Mouse (Mus musculus) MEL (cell line): Measurements from ENCODE around the gene Dtx3l.

Experiments
- CTCF ChIP-seq, 3 experiments: IDR thresholded peaks in 2 of 3; conservative IDR thresholded peaks in 1 of 3; 2 replicates each; pipeline ENCODE4 v1.5.1; 2011 to 2012; ENCODE audit warnings: low read length in 3 of 3, low read depth in 2 of 3, mild to moderate bottlenecking in 2 of 3, improper control_type of control experiment in 1 of 3, inconsistent platforms in 1 of 3, mixed read lengths in 1 of 3, moderate library complexity in 1 of 3; ENCODE audit not compliant: control insufficient read depth in 1 of 3, insufficient read depth in 1 of 3, poor library complexity in 1 of 3, severe bottlenecking in 1 of 3
- ETS1 ChIP-seq: IDR thresholded peaks from 2 replicates; pipeline ENCODE4 v1.6.1; 2012; ENCODE audit warnings: low read depth, mild to moderate bottlenecking, inconsistent platforms, low read length, improper control_type of control experiment, moderate library complexity
- JUND ChIP-seq: IDR thresholded peaks from 2 replicates; pipeline ENCODE4 v1.6.1; 2011; ENCODE audit warnings: low read depth, mild to moderate bottlenecking, improper control_type of control experiment, low read length
- MAZ ChIP-seq: IDR thresholded peaks from 2 replicates; pipeline ENCODE4 v1.6.1; 2012; ENCODE audit warnings: low read depth, mild to moderate bottlenecking, inconsistent platforms, low read length, improper control_type of control experiment
- MYC ChIP-seq: IDR thresholded peaks from 2 replicates; pipeline ENCODE4 v1.6.1; 2011; ENCODE audit warnings: low read depth, mild to moderate bottlenecking, low read length, improper control_type of control experiment, moderate library complexity
- POLR2A ChIP-seq, 2 experiments: IDR thresholded peaks; 2 replicates each; pipeline ENCODE4 v1.6.1; 2011 to 2012; ENCODE audit warnings: low read length in 2 of 2, mild to moderate bottlenecking in 2 of 2, control low read depth in 1 of 2, improper control_type of control experiment in 1 of 2, low read depth in 1 of 2, moderate library complexity in 1 of 2; ENCODE audit not compliant: control insufficient read depth in 1 of 2, insufficient read depth in 1 of 2, poor library complexity in 1 of 2
- POLR2AphosphoS2 ChIP-seq: IDR thresholded peaks from 2 replicates; pipeline ENCODE4 v1.6.1; 2011; ENCODE audit warnings: low read length, improper control_type of control experiment
- RAD21 ChIP-seq: IDR thresholded peaks from 2 replicates; pipeline ENCODE4 v1.6.1; 2011; ENCODE audit warnings: mild to moderate bottlenecking, low read depth, low read length, improper control_type of control experiment
- TAL1 ChIP-seq: IDR thresholded peaks from 2 replicates; pipeline ENCODE4 v1.6.1; 2012; ENCODE audit warnings: mild to moderate bottlenecking, inconsistent platforms, low read length, moderate library complexity, mixed read lengths
- UBTF ChIP-seq: IDR thresholded peaks from 2 replicates; pipeline ENCODE4 v1.6.1; 2012; ENCODE audit warnings: low read depth, mild to moderate bottlenecking, inconsistent platforms, low read length, improper control_type of control experiment, moderate library complexity, borderline replicate concordance; ENCODE audit not compliant: insufficient read depth
- ZMIZ1 ChIP-seq: IDR thresholded peaks from 2 replicates; pipeline ENCODE4 v1.6.1; 2012; ENCODE audit warnings: low read depth, mild to moderate bottlenecking, inconsistent platforms, low read length, improper control_type of control experiment, moderate library complexity

DNA sequence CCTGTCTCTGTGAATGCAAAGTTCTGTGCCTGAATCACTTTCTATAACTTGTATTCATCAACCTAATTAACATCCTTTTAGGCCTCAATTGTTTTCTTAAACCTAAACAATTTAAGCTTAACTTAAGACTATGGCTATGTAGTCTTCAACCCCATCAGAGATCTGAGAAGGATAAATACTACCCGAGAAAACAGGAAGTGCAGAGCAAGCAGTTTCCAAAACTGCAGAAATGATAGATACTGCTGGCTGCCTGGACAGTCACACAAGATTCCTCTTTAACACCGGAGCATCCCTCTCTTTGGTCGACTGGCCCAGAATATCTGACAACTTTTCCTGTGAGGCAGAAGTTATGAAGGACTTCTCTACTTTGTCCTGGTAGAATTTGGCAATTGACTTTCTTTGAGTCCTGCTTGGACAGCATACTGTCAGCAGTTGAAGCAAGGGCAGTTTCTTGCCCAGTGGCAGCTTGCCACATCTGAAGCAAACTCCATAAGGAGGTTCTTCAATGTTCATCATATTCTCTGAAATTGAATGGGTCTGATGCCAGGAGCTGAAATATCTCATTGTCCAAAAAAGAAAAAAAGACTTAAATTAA lies 16.6 kb downstream of the Dtx3l start:
- TF ChIP-seq TAL1 (no peak), CTCF (IDR thresholded peaks at IDR 0.05 in 2 of 3, conservative IDR thresholded peaks at IDR 0.05 in 1 of 3; ENCODE audit: control insufficient read depth in 1 of 3, insufficient read depth in 1 of 3, low read depth in 2 of 3, low read length in 3 of 3, poor library complexity in 1 of 3, severe bottlenecking in 1 of 3) (no peak), RAD21 (no peak), POLR2A (IDR thresholded peaks at IDR 0.05; ENCODE audit: control insufficient read depth in 1 of 2, insufficient read depth in 1 of 2, low read depth in 1 of 2, low read length in 2 of 2, poor library complexity in 1 of 2) (no peak), ETS1 (no peak), UBTF (no peak), JUND (no peak), POLR2AphosphoS2 (no peak), ZMIZ1 (no peak), MYC (no peak), MAZ (no peak)
